In genomic region chr4:144993047-144993917, GRCm38 (mm10) we compare ENCODE assay signal across 11 mouse cellular contexts.
DNase-seq lines count a peak whose midpoint lies in the region; ATAC-seq and TF ChIP-seq lines count a peak whose summit lies in the region.
"Had no signal": no experiment of that assay in that cellular context is flagged by ENCODE, and none has a peak within 500 bp of the region (broad histone marks: within the 10 kb centered on the region; RNA-seq: fewer than 3 reads in every experiment).

No protein-coding gene starts in this region.

- no peak overlapping the region for H3K4me3 ChIP-seq in forebrain, embryonic 13.5 days
- no peak overlapping the region for H3K4me3 ChIP-seq in forebrain, embryonic 12.5 days (replicated peaks)
- H3K4me3 ChIP-seq in lung, embryonic 16.5 days (ENCODE audit: low read length): no peak overlapping the region
- no peak overlapping the region for H3K4me3 ChIP-seq in lung, adult 2 months (replicated peaks; ENCODE audit: extremely low read depth, low read depth, low read length)
- no peak overlapping the region for H3K4me3 ChIP-seq in kidney, embryonic 14.5 days (ENCODE audit: low read length)
- no peak overlapping the region for H3K4me3 ChIP-seq in stomach, embryonic 15.5 days (replicated peaks)
- H3K4me3 ChIP-seq: limb, embryonic 15.5 days had no signal

- H3K9ac ChIP-seq in forebrain, embryonic 13.5 days: no peak overlapping the region
- H3K9ac ChIP-seq in forebrain, embryonic 12.5 days: no peak overlapping the region
- H3K9ac ChIP-seq in lung, embryonic 16.5 days (ENCODE audit: low read length): no peak overlapping the region
- H3K9ac ChIP-seq in kidney, embryonic 14.5 days (ENCODE audit: low read depth, low read length): no peak overlapping the region
- H3K9ac ChIP-seq in stomach, embryonic 15.5 days: no peak overlapping the region
- H3K9ac ChIP-seq: limb, embryonic 15.5 days had no signal

- no peak for TF ChIP-seq POLR2A in lung, adult 2 months (IDR thresholded peaks at IDR 0.05; ENCODE audit: borderline replicate concordance, extremely low read depth, low read depth, low read length)

- no peaks in the 10 kb centered on the region; the same call in 1 of the 2 replicates for H3K36me3 ChIP-seq in forebrain, embryonic 13.5 days (ENCODE audit: poor library complexity, severe bottlenecking)
- H3K36me3 ChIP-seq in forebrain, embryonic 12.5 days (replicated peaks): no peaks in the 10 kb centered on the region
- H3K36me3 ChIP-seq in lung, embryonic 16.5 days (ENCODE audit: control insufficient read depth, insufficient read depth, low read length): no peaks in the 10 kb centered on the region
- no peaks in the 10 kb centered on the region for H3K36me3 ChIP-seq in kidney, embryonic 14.5 days (ENCODE audit: control insufficient read depth, insufficient read depth, low read length)
- no peaks in the 10 kb centered on the region for H3K36me3 ChIP-seq in stomach, embryonic 15.5 days
- H3K36me3 ChIP-seq: limb, embryonic 15.5 days had no signal

- DNase-seq in lung, adult 2 months: no peak
- DNase-seq in adrenal gland, postnatal 36 days: no peak
- no peak for DNase-seq in urinary bladder, postnatal 14 days (ENCODE audit: low spot score)
- DNase-seq: cerebellum, adult 18-20 months had no signal

- 0 out of 2 replicates have a peak, but pooled peaks cover 4% of the 10 kb centered on the region for H3K4me1 ChIP-seq in forebrain, embryonic 13.5 days
- 0 out of 2 replicates have a peak, but pooled peaks cover 3% of the 10 kb centered on the region for H3K4me1 ChIP-seq in forebrain, embryonic 12.5 days
- H3K4me1 ChIP-seq in lung, embryonic 16.5 days (replicated peaks; ENCODE audit: control insufficient read depth, insufficient read depth, low read length): peaks cover 41% of the 10 kb centered on the region
- H3K4me1 ChIP-seq in lung, adult 2 months (ENCODE audit: control insufficient read depth, insufficient read depth, low read length): peaks cover 5% of the 10 kb centered on the region; the same call in 1 of the 2 replicates
- peaks cover 65% of the 10 kb centered on the region for H3K4me1 ChIP-seq in kidney, embryonic 14.5 days (ENCODE audit: control insufficient read depth, insufficient read depth, low read length)
- peaks cover 26% of the 10 kb centered on the region for H3K4me1 ChIP-seq in stomach, embryonic 15.5 days

- H3K9me3 ChIP-seq in forebrain, embryonic 13.5 days (replicated peaks): no peaks in the 10 kb centered on the region
- no peaks in the 10 kb centered on the region for H3K9me3 ChIP-seq in forebrain, embryonic 12.5 days
- no peaks in the 10 kb centered on the region for H3K9me3 ChIP-seq in lung, embryonic 16.5 days (ENCODE audit: control insufficient read depth, low read length)
- H3K9me3 ChIP-seq in kidney, embryonic 14.5 days (ENCODE audit: control insufficient read depth, low read length): no peaks in the 10 kb centered on the region
- no peaks in the 10 kb centered on the region for H3K9me3 ChIP-seq in stomach, embryonic 15.5 days
- H3K9me3 ChIP-seq: limb, embryonic 15.5 days had no signal

- no peak overlapping the region for H3K4me2 ChIP-seq in forebrain, embryonic 13.5 days
- H3K4me2 ChIP-seq in forebrain, embryonic 12.5 days: no peak overlapping the region
- H3K4me2 ChIP-seq in lung, embryonic 16.5 days (ENCODE audit: low read depth, low read length): no peak overlapping the region
- H3K4me2 ChIP-seq in kidney, embryonic 14.5 days (replicated peaks; ENCODE audit: low read depth, low read length): no peak overlapping the region
- no peak overlapping the region for H3K4me2 ChIP-seq in stomach, embryonic 15.5 days
- H3K4me2 ChIP-seq: limb, embryonic 15.5 days had no signal

- no peaks in the 10 kb centered on the region for H3K27me3 ChIP-seq in forebrain, embryonic 13.5 days
- H3K27me3 ChIP-seq in forebrain, embryonic 12.5 days: no peaks in the 10 kb centered on the region
- H3K27me3 ChIP-seq in lung, embryonic 16.5 days (ENCODE audit: control insufficient read depth, insufficient read depth, low read depth, low read length): no peaks in the 10 kb centered on the region
- H3K27me3 ChIP-seq in kidney, embryonic 14.5 days (ENCODE audit: control insufficient read depth, insufficient read depth, low read length): no peaks in the 10 kb centered on the region
- no peaks in the 10 kb centered on the region for H3K27me3 ChIP-seq in stomach, embryonic 15.5 days (replicated peaks)
- H3K27me3 ChIP-seq: limb, embryonic 15.5 days had no signal

- peak; percentile 59 for ATAC-seq in forebrain, embryonic 13.5 days
- ATAC-seq in forebrain, embryonic 12.5 days (ENCODE audit: low FRiP score): no peak
- ATAC-seq in lung, embryonic 16.5 days (ENCODE audit: low read depth): peak; percentile 72
- ATAC-seq in kidney, embryonic 14.5 days (ENCODE audit: low FRiP score, low TSS enrichment): no peak
- ATAC-seq in stomach, embryonic 15.5 days (ENCODE audit: insufficient read depth, low FRiP score, low read depth): peak; percentile 36; the same call in 1 of the 2 replicates
- ATAC-seq: midbrain, embryonic 16.5 days had no signal

- WGBS in forebrain, embryonic 13.5 days: 81% methylated on average over 9 of the region's 9 CpGs
- whole genome bisulfite sequencing in forebrain, embryonic 12.5 days: 75% methylated on average over 9 of the region's 9 CpGs
- WGBS in lung, embryonic 16.5 days: 26% methylated on average over 9 of the region's 9 CpGs
- WGBS in lung, adult 2 months: 58% methylated on average over 9 of the region's 9 CpGs
- WGBS in kidney, embryonic 14.5 days: 43% methylated on average over 9 of the region's 9 CpGs
- 38% methylated on average over 9 of the region's 9 CpGs for WGBS in stomach, embryonic 15.5 days

- no peak overlapping the region for H3K27ac ChIP-seq in forebrain, embryonic 13.5 days
- H3K27ac ChIP-seq in forebrain, embryonic 12.5 days: no peak overlapping the region
- peak overlapping the region; percentile 60 for H3K27ac ChIP-seq in lung, embryonic 16.5 days (ENCODE audit: low read length)
- H3K27ac ChIP-seq in kidney, embryonic 14.5 days (ENCODE audit: low read depth, low read length): peak overlapping the region; percentile 47
- no peak overlapping the region for H3K27ac ChIP-seq in stomach, embryonic 15.5 days
- H3K27ac ChIP-seq: limb, embryonic 15.5 days had no signal

- TF ChIP-seq CTCF in lung, adult 2 months (IDR thresholded peaks at IDR 0.05; ENCODE audit: insufficient read depth, low read length): no peak

Comparison
In these comparisons a context has a peak if more than half of its experiments do, and no peak if none do; other contexts are left out.
1. ATAC-seq: peak in forebrain, embryonic 13.5 days (single experiment), lung, embryonic 16.5 days (single experiment) and stomach, embryonic 15.5 days (single experiment); none in forebrain, embryonic 12.5 days (single experiment) and kidney, embryonic 14.5 days (single experiment).
2. H3K27ac ChIP-seq: peak in lung, embryonic 16.5 days (single experiment) and kidney, embryonic 14.5 days (single experiment); none in forebrain, embryonic 13.5 days (single experiment), forebrain, embryonic 12.5 days (single experiment) and stomach, embryonic 15.5 days (single experiment).